Mouse (Mus musculus): ENCODE results near the gene Tas2r113. TPM values are rescaled to one million over a fixed set of nuclear protein-coding genes. Genes with fewer than 3 reads are reported as not detected.

The Tas2r113 gene
- polyA plus RNA-seq (2014; fragmentation: Illumina TruSeq; extraction: RNeasy Lipid Tissue Mini Kit (QIAGEN cat#74804); ENCODE audit: low replicate concordance) = not detected

DNA sequence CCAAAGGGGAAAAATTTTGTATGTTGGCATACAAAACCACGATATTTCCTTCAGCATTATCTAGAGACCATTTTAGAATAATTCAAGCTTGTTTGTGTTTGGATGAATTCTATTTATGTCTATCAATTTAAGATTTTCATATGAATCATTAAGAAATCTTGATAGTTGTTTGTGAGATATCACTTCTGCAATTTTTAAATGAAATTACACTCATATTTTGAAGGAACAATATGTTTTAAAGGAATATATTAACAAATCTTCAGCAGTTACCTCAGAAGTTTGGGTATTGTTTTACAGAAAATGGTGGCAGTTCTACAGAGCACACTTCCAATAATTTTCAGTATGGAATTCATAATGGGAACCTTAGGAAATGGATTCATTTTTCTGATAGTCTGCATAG lies at the start of gene Tas2r113:
Tas2r113 (plus strand) TSS at position 301 of the 400 bp plus-strand sequence.

DNA sequence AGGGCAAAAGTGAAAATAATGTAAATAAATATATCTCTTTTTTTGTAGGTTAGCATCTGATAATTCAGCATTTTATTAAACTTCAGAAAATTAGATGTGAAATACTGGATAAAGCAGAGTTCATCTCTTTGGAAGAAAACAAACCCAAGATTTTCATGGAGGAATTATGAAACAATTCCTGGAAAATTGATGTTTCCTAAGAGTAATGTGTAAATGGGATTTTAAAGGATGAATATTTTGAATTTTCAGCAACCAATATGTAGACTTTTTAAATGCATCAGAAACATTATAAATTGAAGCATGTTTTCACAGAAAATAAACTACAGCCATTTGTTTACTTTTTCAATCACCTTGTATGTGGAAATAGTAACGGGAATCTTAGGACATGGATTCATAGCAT lies 46.0 kb upstream of the Tas2r113 start, which contains the start of gene Tas2r123:
Tas2r123 (plus strand) TSS at position 301 of the 400 bp plus-strand sequence.

GRCm38 (mm10) chr6:132855138-132855537 lies 37.7 kb upstream of the Tas2r113 start, which contains the start of gene Tas2r116:
Tas2r116 (plus strand) TSS chr6:132855438.

GRCm38 (mm10) chr6:132867708-132868107 lies 25.1 kb upstream of the Tas2r113 start, which contains the start of gene Tas2r110:
Tas2r110 (plus strand) TSS chr6:132868008.

GRCm38 (mm10) chr6:132909351-132909750 lies 16.5 kb downstream of the Tas2r113 start, which contains the start of gene Tas2r125:
Tas2r125 (plus strand) TSS chr6:132909651.

Other genes starting within 250 kb of the Tas2r113 start
- gene A630073D07Rik, start 241.5 kb upstream of the Tas2r113 start, polyA plus RNA-seq (2014; fragmentation: Illumina TruSeq; extraction: RNeasy Lipid Tissue Mini Kit (QIAGEN cat#74804); ENCODE audit: low replicate concordance) = not detected
- gene Tas2r120, start 236.1 kb upstream of the Tas2r113 start, polyA plus RNA-seq (2014; fragmentation: Illumina TruSeq; extraction: RNeasy Lipid Tissue Mini Kit (QIAGEN cat#74804); ENCODE audit: low replicate concordance) = not detected
- gene Tas2r121, start 192.0 kb upstream of the Tas2r113 start, polyA plus RNA-seq (2014; fragmentation: Illumina TruSeq; extraction: RNeasy Lipid Tissue Mini Kit (QIAGEN cat#74804); ENCODE audit: low replicate concordance) = not detected
- gene Tas2r122, start 181.1 kb upstream of the Tas2r113 start, polyA plus RNA-seq (2014; fragmentation: Illumina TruSeq; extraction: RNeasy Lipid Tissue Mini Kit (QIAGEN cat#74804); ENCODE audit: low replicate concordance) = not detected
- gene Tas2r115, start 155.0 kb upstream of the Tas2r113 start, polyA plus RNA-seq (2014; fragmentation: Illumina TruSeq; extraction: RNeasy Lipid Tissue Mini Kit (QIAGEN cat#74804); ENCODE audit: low replicate concordance) = not detected
- gene Tas2r124, start 138.3 kb upstream of the Tas2r113 start, polyA plus RNA-seq (2014; fragmentation: Illumina TruSeq; extraction: RNeasy Lipid Tissue Mini Kit (QIAGEN cat#74804); ENCODE audit: low replicate concordance) = not detected
- not detected for gene Tas2r102, start 130.9 kb upstream of the Tas2r113 start, polyA plus RNA-seq (2014; fragmentation: Illumina TruSeq; extraction: RNeasy Lipid Tissue Mini Kit (QIAGEN cat#74804); ENCODE audit: low replicate concordance)
- gene Tas2r136, start 114.8 kb upstream of the Tas2r113 start, polyA plus RNA-seq (2014; fragmentation: Illumina TruSeq; extraction: RNeasy Lipid Tissue Mini Kit (QIAGEN cat#74804); ENCODE audit: low replicate concordance) = not detected
- not detected for gene Tas2r117, start 90.2 kb upstream of the Tas2r113 start, polyA plus RNA-seq (2014; fragmentation: Illumina TruSeq; extraction: RNeasy Lipid Tissue Mini Kit (QIAGEN cat#74804); ENCODE audit: low replicate concordance)
- not detected for gene Tas2r123, start 45.9 kb upstream of the Tas2r113 start, polyA plus RNA-seq (2014; fragmentation: Illumina TruSeq; extraction: RNeasy Lipid Tissue Mini Kit (QIAGEN cat#74804); ENCODE audit: low replicate concordance)
- gene Tas2r116, start 37.6 kb upstream of the Tas2r113 start, polyA plus RNA-seq (2014; fragmentation: Illumina TruSeq; extraction: RNeasy Lipid Tissue Mini Kit (QIAGEN cat#74804); ENCODE audit: low replicate concordance) = not detected
- gene Tas2r110, start 25.0 kb upstream of the Tas2r113 start, polyA plus RNA-seq (2014; fragmentation: Illumina TruSeq; extraction: RNeasy Lipid Tissue Mini Kit (QIAGEN cat#74804); ENCODE audit: low replicate concordance) = not detected
- not detected for gene Tas2r125, start 16.6 kb downstream of the Tas2r113 start, polyA plus RNA-seq (2014; fragmentation: Illumina TruSeq; extraction: RNeasy Lipid Tissue Mini Kit (QIAGEN cat#74804); ENCODE audit: low replicate concordance)
- gene Tas2r129, start 58.1 kb downstream of the Tas2r113 start, polyA plus RNA-seq (2014; fragmentation: Illumina TruSeq; extraction: RNeasy Lipid Tissue Mini Kit (QIAGEN cat#74804); ENCODE audit: low replicate concordance) = not detected
- gene Tas2r131, start 64.9 kb downstream of the Tas2r113 start, polyA plus RNA-seq (2014; fragmentation: Illumina TruSeq; extraction: RNeasy Lipid Tissue Mini Kit (QIAGEN cat#74804); ENCODE audit: low replicate concordance) = not detected
- gene Tas2r109, start 88.0 kb downstream of the Tas2r113 start, polyA plus RNA-seq (2014; fragmentation: Illumina TruSeq; extraction: RNeasy Lipid Tissue Mini Kit (QIAGEN cat#74804); ENCODE audit: low replicate concordance) = not detected
- not detected for gene Tas2r103, start 144.1 kb downstream of the Tas2r113 start, polyA plus RNA-seq (2014; fragmentation: Illumina TruSeq; extraction: RNeasy Lipid Tissue Mini Kit (QIAGEN cat#74804); ENCODE audit: low replicate concordance)
- not detected for gene Tas2r140, start 162.8 kb downstream of the Tas2r113 start, polyA plus RNA-seq (2014; fragmentation: Illumina TruSeq; extraction: RNeasy Lipid Tissue Mini Kit (QIAGEN cat#74804); ENCODE audit: low replicate concordance)
- gene Smim10l1, start 211.9 kb downstream of the Tas2r113 start, polyA plus RNA-seq (2014; fragmentation: Illumina TruSeq; extraction: RNeasy Lipid Tissue Mini Kit (QIAGEN cat#74804); ENCODE audit: low replicate concordance) = 159 TPM